Mouse (Mus musculus) CH12.LX (cell line): ENCODE results near the gene D2hgdh. TPM values are rescaled to one million over a fixed set of nuclear protein-coding genes. Genes with fewer than 3 reads are reported as not detected.

Experiments used
- DNase-seq: peaks from one replicate; pipeline ENCODE4 v3.0.0-alpha.2; 2013; ENCODE audit errors: extremely low read depth
- H3K27ac ChIP-seq: 2 replicates; pipeline ENCODE4 v1.5.1; 2012; ENCODE audit warnings: low read depth, mild to moderate bottlenecking, control low read depth, moderate library complexity; ENCODE audit not compliant: insufficient read depth
- H3K27me3 ChIP-seq: replicated peaks from 2 replicates; pipeline ENCODE3; 2012; ENCODE audit warnings: inconsistent platforms
- H3K36me3 ChIP-seq, 2 experiments: replicated peaks in 1 of 2; 2 replicates each; pipeline versions ENCODE3 to v1.6.1; 2012; ENCODE audit warnings: inconsistent platforms in 1 of 2, low read length in 1 of 2, mild to moderate bottlenecking in 1 of 2, mixed read lengths in 1 of 2, moderate library complexity in 1 of 2; ENCODE audit not compliant: control insufficient read depth in 1 of 2, insufficient read depth in 1 of 2
- H3K4me1 ChIP-seq, 2 experiments: 2 replicates each; pipeline ENCODE4 v1.6.1; 2012; ENCODE audit warnings: inconsistent platforms in 1 of 2, moderate library complexity in 1 of 2; ENCODE audit not compliant: insufficient read depth in 2 of 2, control insufficient read depth in 1 of 2
- H3K4me2 ChIP-seq: 2 replicates; pipeline ENCODE4 v1.6.1; 2012; ENCODE audit warnings: low read depth, mild to moderate bottlenecking, control low read depth; ENCODE audit not compliant: poor library complexity, insufficient read depth, severe bottlenecking
- H3K4me3 ChIP-seq, 3 experiments: fragments of 150-350 bp in 1 of 3; sonication (generic) in 1 of 3; replicated peaks in 1 of 3; 2 replicates each; pipeline versions ENCODE3 to v1.5.1; 2011 to 2012; ENCODE audit warnings: low read depth in 2 of 3, low read length in 2 of 3, mild to moderate bottlenecking in 2 of 3, moderate library complexity in 2 of 3, control low read depth in 1 of 3, improper control_type of control experiment in 1 of 3, inconsistent platforms in 1 of 3, mixed read lengths in 1 of 3; ENCODE audit not compliant: poor library complexity in 1 of 3
- H3K79me2 ChIP-seq: replicated peaks from 2 replicates; pipeline ENCODE4 v1.6.1; 2012; ENCODE audit warnings: mild to moderate bottlenecking, moderate library complexity; ENCODE audit not compliant: control insufficient read depth, poor library complexity, insufficient read depth, severe bottlenecking; ENCODE audit errors: extremely low read depth
- H3K9ac ChIP-seq: 2 replicates; pipeline ENCODE4 v1.6.1; 2012; ENCODE audit warnings: low read depth, mild to moderate bottlenecking, control low read depth, moderate library complexity; ENCODE audit not compliant: insufficient read depth
- H3K9me3 ChIP-seq: replicated peaks from 2 replicates; pipeline ENCODE3; 2012; ENCODE audit warnings: low read length, inconsistent platforms, mixed read lengths
- BHLHE40 ChIP-seq: IDR thresholded peaks from 2 replicates; pipeline ENCODE4 v1.6.1; 2011; ENCODE audit warnings: mild to moderate bottlenecking, low read depth, low read length, improper control_type of control experiment
- CHD2 ChIP-seq: IDR thresholded peaks from 2 replicates; pipeline ENCODE4 v1.6.1; 2011; ENCODE audit warnings: low read length, improper control_type of control experiment
- CTCF ChIP-seq, 2 experiments: IDR thresholded peaks in 1 of 2; conservative IDR thresholded peaks in 1 of 2; 2 replicates each; pipeline ENCODE4 v1.5.1; 2011 to 2012; ENCODE audit warnings: low read depth in 2 of 2, low read length in 2 of 2, improper control_type of control experiment in 1 of 2, inconsistent platforms in 1 of 2, mild to moderate bottlenecking in 1 of 2, moderate library complexity in 1 of 2
- E2F4 ChIP-seq: IDR thresholded peaks from 2 replicates; pipeline ENCODE4 v1.6.1; 2011; ENCODE audit warnings: low read depth, low read length, improper control_type of control experiment; ENCODE audit not compliant: insufficient replicate concordance
- ELF1 ChIP-seq: IDR thresholded peaks from 2 replicates; pipeline ENCODE4 v1.6.1; 2014; ENCODE audit warnings: low read depth, mild to moderate bottlenecking, inconsistent platforms, low read length, improper control_type of control experiment
- EP300 ChIP-seq: IDR thresholded peaks from 2 replicates; pipeline ENCODE4 v1.6.1; 2011; ENCODE audit warnings: low read length, improper control_type of control experiment
- ETS1 ChIP-seq: conservative IDR thresholded peaks from 2 replicates; pipeline ENCODE4 v1.6.1; 2012; ENCODE audit warnings: low read depth, mild to moderate bottlenecking, inconsistent platforms, low read length, improper control_type of control experiment, moderate library complexity
- GABPA ChIP-seq: IDR thresholded peaks from 2 replicates; pipeline ENCODE4 v1.6.1; 2012; ENCODE audit warnings: low read depth, low read length, improper control_type of control experiment, inconsistent platforms; ENCODE audit not compliant: insufficient replicate concordance
- HCFC1 ChIP-seq: IDR thresholded peaks from 2 replicates; pipeline ENCODE4 v1.6.1; 2012; ENCODE audit warnings: low read depth, mild to moderate bottlenecking, inconsistent platforms, low read length, improper control_type of control experiment
- IRF4 ChIP-seq: IDR thresholded peaks from 2 replicates; pipeline ENCODE4 v1.6.1; 2014; ENCODE audit warnings: low read depth, mild to moderate bottlenecking, inconsistent platforms, low read length, improper control_type of control experiment
- JUN ChIP-seq: IDR thresholded peaks from 2 replicates; pipeline ENCODE4 v1.6.1; 2011; ENCODE audit warnings: low read depth, mild to moderate bottlenecking, low read length, improper control_type of control experiment, moderate library complexity; ENCODE audit not compliant: insufficient read depth
- MAFK ChIP-seq: IDR thresholded peaks from 2 replicates; pipeline ENCODE4 v1.6.1; 2011; ENCODE audit warnings: low read length, improper control_type of control experiment; ENCODE audit not compliant: insufficient replicate concordance
- MAX ChIP-seq: IDR thresholded peaks from 2 replicates; pipeline ENCODE4 v1.6.1; 2011; ENCODE audit warnings: low read length, improper control_type of control experiment
- MAZ ChIP-seq: IDR thresholded peaks from 2 replicates; pipeline ENCODE4 v1.6.1; 2012; ENCODE audit warnings: low read depth, mild to moderate bottlenecking, inconsistent platforms, low read length, improper control_type of control experiment, moderate library complexity
- MXI1 ChIP-seq: IDR thresholded peaks from 2 replicates; pipeline ENCODE4 v1.6.1; 2011; ENCODE audit warnings: mild to moderate bottlenecking, low read depth, low read length, improper control_type of control experiment
- NELFE ChIP-seq: IDR thresholded peaks from 2 replicates; pipeline ENCODE4 v1.6.1; 2011; ENCODE audit warnings: low read depth, low read length, improper control_type of control experiment
- NRF1 ChIP-seq: IDR thresholded peaks from 2 replicates; pipeline ENCODE4 v1.6.1; 2014; ENCODE audit warnings: low read depth, mild to moderate bottlenecking, inconsistent platforms, low read length, improper control_type of control experiment, moderate library complexity
- PAX5 ChIP-seq: IDR thresholded peaks from 2 replicates; pipeline ENCODE4 v1.6.1; 2012; ENCODE audit warnings: low read length, inconsistent platforms, mixed read lengths
- POLR2A ChIP-seq: IDR thresholded peaks from 2 replicates; pipeline ENCODE4 v1.6.1; 2011; ENCODE audit warnings: low read depth, mild to moderate bottlenecking, improper control_type of control experiment, low read length
- RAD21 ChIP-seq: IDR thresholded peaks from 2 replicates; pipeline ENCODE4 v1.6.1; 2011; ENCODE audit warnings: low read depth, mild to moderate bottlenecking, low read length, improper control_type of control experiment, moderate library complexity
- RCOR1 ChIP-seq: conservative IDR thresholded peaks from 2 replicates; pipeline ENCODE4 v1.6.1; 2012; ENCODE audit warnings: low read depth, mild to moderate bottlenecking, inconsistent platforms, low read length, improper control_type of control experiment
- SIN3A ChIP-seq: IDR thresholded peaks from 2 replicates; pipeline ENCODE4 v1.6.1; 2012; ENCODE audit warnings: low read length, improper control_type of control experiment, inconsistent platforms
- TBP ChIP-seq: conservative IDR thresholded peaks from 2 replicates; pipeline ENCODE4 v1.6.1; 2011; ENCODE audit warnings: low read depth, low read length, improper control_type of control experiment
- TCF12 ChIP-seq: IDR thresholded peaks from 2 replicates; pipeline ENCODE4 v1.6.1; 2014; ENCODE audit warnings: low read depth, mild to moderate bottlenecking, inconsistent platforms, low read length, improper control_type of control experiment
- UBTF ChIP-seq: IDR thresholded peaks from 2 replicates; pipeline ENCODE4 v1.6.1; 2012; ENCODE audit warnings: low read depth, mild to moderate bottlenecking, inconsistent platforms, low read length, improper control_type of control experiment, moderate library complexity
- ZC3H11A ChIP-seq: IDR thresholded peaks from 2 replicates; pipeline ENCODE4 v1.6.1; 2012; ENCODE audit warnings: low read depth, mild to moderate bottlenecking, inconsistent platforms, low read length, improper control_type of control experiment
- ZKSCAN1 ChIP-seq: IDR thresholded peaks from 2 replicates; pipeline ENCODE4 v1.6.1; 2012; ENCODE audit warnings: low read depth, inconsistent platforms, low read length, improper control_type of control experiment, borderline replicate concordance
- ZMIZ1 ChIP-seq: IDR thresholded peaks from 2 replicates; pipeline ENCODE4 v1.6.1; 2012; ENCODE audit warnings: low read depth, mild to moderate bottlenecking, inconsistent platforms, low read length, improper control_type of control experiment
- ZNF384 ChIP-seq: IDR thresholded peaks from 2 replicates; pipeline ENCODE4 v1.6.1; 2012; ENCODE audit warnings: low read depth, low read length, improper control_type of control experiment, inconsistent platforms
- dilution Hi-C: fragments of 300-500 bp; cut with MboI; formaldehyde crosslinking; loops from 2 replicates; pipeline ENCODE4 v1.14.3; 2020; ENCODE audit warnings: low sequenced_read_pairs; ENCODE audit not compliant: extremely low pct_unique_long_range_greater_than_20kb, extremely low pct_ligation_motif_present
- in situ Hi-C: fragments of 300-500 bp; cut with MboI; formaldehyde crosslinking; loops from 3 replicates; pipeline ENCODE4 v1.14.3; 2019; ENCODE audit warnings: low sequenced_read_pairs, low pct_ligation_motif_present, low pct_unique_long_range_greater_than_20kb, mixed read lengths
- polyA plus RNA-seq: library from polyadenylated mRNA; unstranded; fragments of >175 nt; gene quantifications from 2 replicates; pipeline ENCODE4 v1.2.1, GENCODE M21; 2012; ENCODE audit warnings: low read depth; ENCODE audit not compliant: insufficient read length
- total RNA-seq, 2 experiments: library from RNA; depleted of rRNA; stranded (reverse); fragments of 300-350 nt in 1 of 2; fragments of >200 nt in 1 of 2; gene quantifications; 2 replicates each; pipeline ENCODE4 v1.2.3; 2012 to 2014

Gene D2hgdh
- total and polyA plus RNA-seq, 3 experiments = 11.1 to 14.3 (median 13.1) TPM

GRCm38 (mm10) chr1:93800670-93801503, 23.8 kb upstream of the D2hgdh start:
- Histone ChIP-seq H3K36me3 (peaks cover 21 to 53% of the 10 kb centered on the region in 2 experiments), H3K27me3 (no peaks in the 10 kb centered on the region), H3K79me2 (peaks cover 34% of the 10 kb centered on the region), H3K4me2 (peak overlapping the region; percentile 96), H3K4me3 (peak overlapping the region; percentile 80 to 99 (median 84)), H3K4me1 (peaks cover 12 to 53% of the 10 kb centered on the region in 2 experiments; a peak in 3 of 4 replicates), H3K9me3 (no peaks in the 10 kb centered on the region), H3K9ac (peak overlapping the region; percentile 87), H3K27ac (no peak overlapping the region)
- TF ChIP-seq HCFC1 (no peak), ELF1 (no peak), EP300 (no peak), ZKSCAN1 (no peak), JUN (no peak), ZC3H11A (no peak), PAX5 (no peak)
- dilution Hi-C loops (no loop called here), in situ Hi-C loops (no loop called here)
- no peak for DNase-seq

- Histone ChIP-seq H3K4me3 (peak within 1 kb of the TSS; percentile 80 to 99 (median 84)), H3K4me1 (peaks cover 12 to 58% of the 10 kb centered on the region in 2 experiments; a peak in 3 of 4 replicates), H3K9me3 (no peaks in the 10 kb centered on the region), H3K27ac (peak within 1 kb of the TSS; percentile 73), H3K9ac (peak within 1 kb of the TSS; percentile 87), H3K36me3 (peaks cover 28 to 53% of the 10 kb centered on the region in 2 experiments), H3K4me2 (peak within 1 kb of the TSS; percentile 99), H3K79me2 (peaks cover 34% of the 10 kb centered on the region), H3K27me3 (no peaks in the 10 kb centered on the region)
- DNase-seq = peak; percentile 97
- dilution Hi-C loops (no loop called here), in situ Hi-C loops (no loop called here)
- TF ChIP-seq UBTF = no peak
- TF ChIP-seq ELF1 = peak; percentile 95
- TF ChIP-seq NELFE = peak; percentile 86
- TF ChIP-seq MAX = peak; percentile 95
- no peak for TF ChIP-seq PAX5
- 0 out of 2 replicates have a peak, but pooled peaks have one; percentile 34 for TF ChIP-seq MAZ
- peak; percentile 94 for TF ChIP-seq BHLHE40
- TF ChIP-seq TCF12 = peak; percentile 84
- peak; percentile 75 for TF ChIP-seq NRF1
- no peak for TF ChIP-seq EP300
- TF ChIP-seq MXI1 = peak; percentile 93
- TF ChIP-seq RAD21 = no peak
- no peak for TF ChIP-seq MAFK
- no peak; the same call in 1 of the 2 replicates for TF ChIP-seq GABPA
- no peak for TF ChIP-seq CHD2
- TF ChIP-seq CTCF (conservative IDR thresholded peaks at IDR 0.05 in 1 of 2, IDR thresholded peaks at IDR 0.05 in 1 of 2; ENCODE audit: low read depth in 2 of 2, low read length in 2 of 2) = peak in 1 of 2 experiments; percentile 16; a peak in 1 of 4 replicates
- TF ChIP-seq ZNF384 = no peak
- peak; percentile 84 for TF ChIP-seq TBP
- peak; percentile 48; the same call in 1 of the 2 replicates for TF ChIP-seq ZMIZ1
- TF ChIP-seq ETS1 = peak; percentile 74; the same call in 1 of the 2 replicates
- TF ChIP-seq POLR2A = peak; percentile 85
- peak; percentile 78 for TF ChIP-seq IRF4
- peak; percentile 84 for TF ChIP-seq SIN3A
- peak; percentile 86 for TF ChIP-seq HCFC1
- peak; percentile 63 for TF ChIP-seq JUN
- peak; percentile 94 for TF ChIP-seq E2F4
- no peak for TF ChIP-seq RCOR1
These were observed 22.9 kb upstream of the D2hgdh start, which contains the start of gene Dtymk for GRCm38 (mm10) chr1:93801741-93802238. Dtymk (minus strand) TSS chr1:93801934.
